Mouse (Mus musculus) kidney, adult 2 months (tissue): Measurements from ENCODE around the gene Crisp4.

Experiments
- CTCF ChIP-seq: fragments of 200-500 bp; conservative IDR thresholded peaks from 2 replicates; pipeline ENCODE4 v1.5.1; 2011; ENCODE audit warnings: low read depth, mild to moderate bottlenecking, control low read depth, low read length, moderate library complexity, mixed read lengths; ENCODE audit not compliant: insufficient read depth, insufficient read length
- POLR2A ChIP-seq: fragments of 200-500 bp; IDR thresholded peaks from one replicate; pipeline ENCODE4 v1.6.1; 2011; ENCODE audit warnings: low read depth, low read length, control low read depth

DNA sequence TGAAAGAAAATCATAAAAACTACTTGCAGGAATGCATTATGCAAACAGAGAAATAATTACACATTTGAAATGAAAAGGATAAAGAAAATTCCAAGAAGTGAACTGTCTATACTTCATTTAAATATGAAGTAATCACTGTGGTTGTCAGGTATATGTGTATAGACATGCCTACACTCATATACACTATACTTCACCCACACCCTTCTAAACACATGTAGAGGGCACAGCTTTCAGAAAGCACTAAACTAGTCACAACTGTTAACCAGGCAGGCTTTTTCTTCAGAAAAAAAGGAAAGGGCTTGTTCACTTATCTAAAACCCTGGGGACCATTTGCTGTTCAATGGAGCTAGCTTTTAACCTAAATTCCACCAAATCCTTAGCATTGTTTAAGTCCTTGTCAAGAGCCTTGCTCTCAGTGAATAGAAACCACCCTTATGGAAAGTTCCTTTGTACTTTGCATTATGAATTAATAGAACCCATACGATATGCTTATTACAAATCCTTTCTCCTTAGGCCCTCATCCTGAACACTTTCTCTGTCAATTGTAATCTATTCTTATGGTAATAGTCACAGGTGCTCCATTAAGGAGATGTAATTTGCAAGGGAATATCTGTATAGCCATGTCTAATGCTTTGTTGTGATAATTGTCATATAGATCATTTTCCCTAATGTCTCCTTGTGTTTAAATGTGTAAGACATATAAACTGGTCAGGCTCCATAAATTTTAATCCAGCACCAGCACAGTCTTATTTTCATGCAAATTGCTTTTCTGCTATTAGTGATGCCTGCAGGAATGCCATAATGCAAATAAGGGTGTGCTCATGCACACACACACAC, 40.5 kb downstream of the Crisp4 start:
- no peak for TF ChIP-seq CTCF
- TF ChIP-seq POLR2A: no peak
